Comparison of ENCODE assay signal across 11 mouse cellular contexts in the genomic region with DNA sequence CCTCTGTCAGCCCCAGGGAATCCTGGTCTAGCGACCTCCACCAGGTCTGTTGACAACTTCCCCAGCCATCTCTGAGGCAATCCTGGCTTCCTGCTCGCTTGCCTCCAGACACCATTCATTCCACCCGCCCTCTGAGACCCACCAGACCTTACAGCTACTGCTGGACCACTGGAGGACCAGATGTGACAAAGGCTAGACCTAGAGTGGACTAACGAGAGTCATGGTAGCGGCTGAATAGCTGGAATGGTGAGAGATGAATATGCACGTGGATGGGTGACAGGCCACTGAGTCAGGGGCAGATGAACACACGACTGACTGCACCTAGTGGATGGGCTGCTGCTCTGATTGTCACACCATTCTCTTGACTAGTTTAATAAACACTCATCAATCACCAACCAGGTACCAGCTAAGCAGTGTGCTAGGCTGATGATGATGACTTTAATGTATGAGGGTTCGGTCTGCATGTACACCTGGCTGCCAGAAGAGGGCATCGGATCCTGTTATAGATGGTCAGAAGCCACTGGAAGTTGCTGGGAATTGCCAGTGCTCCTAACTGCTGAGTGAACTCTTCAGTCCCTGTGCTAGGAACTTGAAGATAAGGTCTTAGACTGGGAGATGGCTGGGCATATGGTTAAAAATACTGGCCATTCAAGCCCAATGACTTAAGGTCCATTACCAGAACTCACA. TPM values are rescaled to one million over a fixed set of nuclear protein-coding genes. Genes with fewer than 3 reads are reported as not detected.
DNase-seq lines count a peak whose midpoint lies in the region; ATAC-seq and TF ChIP-seq lines count a peak whose summit lies in the region.
"Had no signal": no experiment of that assay in that cellular context is flagged by ENCODE, and none has a peak within 500 bp of the region (broad histone marks: within the 10 kb centered on the region; RNA-seq: fewer than 3 reads in every experiment).

No protein-coding gene starts in this region.

- DNase-seq in heart, adult 11 months, result peak; percentile 91
- no peak for DNase-seq in heart, adult 18-20 months
- DNase-seq in lung, embryonic 14.5 days, result peak; percentile 62
- DNase-seq in lung, postnatal 4 days, result no peak
- DNase-seq in NIH3T3 (ENCODE audit: low read depth), result peak; percentile 60
- DNase-seq in cerebellum, adult 18-20 months, result no peak
- DNase-seq in layer of hippocampus, postnatal 25 days (ENCODE audit: extremely low spot score in 1 of 2, low spot score in 1 of 2), result no peak
- DNase-seq: heart, postnatal 10 days had no signal

- ATAC-seq in lung, embryonic 14.5 days (ENCODE audit: insufficient read depth), result no peak
- ATAC-seq in megakaryocyte progenitor cell, adult 5-6 weeks (replicated peaks; ENCODE audit: poor library complexity), result peak; percentile 66

- H3K9ac ChIP-seq in lung, embryonic 14.5 days, result no peak overlapping the region
- H3K9ac ChIP-seq: forebrain, embryonic 12.5 days had no signal

- TF ChIP-seq CTCF in lung, embryonic 14.5 days (IDR thresholded peaks at IDR 0.05; ENCODE audit: low read depth), result peak; percentile 69

- H3K27ac ChIP-seq in lung, embryonic 14.5 days (ENCODE audit: low read depth), result no peak overlapping the region
- H3K27ac ChIP-seq: forebrain, embryonic 12.5 days; macrophage had no signal

- H3K4me1 ChIP-seq in lung, embryonic 14.5 days (ENCODE audit: insufficient read depth), result peaks cover 2% of the 10 kb centered on the region

- H3K27me3 ChIP-seq in lung, embryonic 14.5 days (ENCODE audit: insufficient read depth, low read length), result no peaks in the 10 kb centered on the region
- H3K27me3 ChIP-seq: forebrain, embryonic 12.5 days had no signal

- H3K4me3 ChIP-seq in lung, embryonic 14.5 days (ENCODE audit: low read depth, low read length), result no peak overlapping the region
- H3K4me3 ChIP-seq: forebrain, embryonic 12.5 days had no signal

- H3K9me3 ChIP-seq in lung, embryonic 14.5 days (ENCODE audit: low read depth, low read length), result no peaks in the 10 kb centered on the region
- H3K9me3 ChIP-seq: forebrain, embryonic 12.5 days had no signal

- peaks cover 19% of the 10 kb centered on the region for H3K36me3 ChIP-seq in lung, embryonic 14.5 days (ENCODE audit: insufficient read depth)
- H3K36me3 ChIP-seq: forebrain, embryonic 12.5 days had no signal

- WGBS in lung, embryonic 14.5 days, result 70% methylated on average over 9 of the region's 9 CpGs

- H3K4me2 ChIP-seq in lung, embryonic 14.5 days, result no peak overlapping the region
- H3K4me2 ChIP-seq: forebrain, embryonic 12.5 days had no signal

RNA-seq across cellular contexts. Expression of gene Arhgef17, which starts 29.3 kb away (rescaled TPM):
- total RNA-seq in heart, adult 18-20 months (2021), result 10 to 100 TPM; 23.6 to 24.8 TPM
- polyA plus RNA-seq in lung, embryonic 14.5 days (2014; fragmentation: Nextera tagmentation; extraction: Ambion mirVana), result 18.5 and 22.5 TPM in 2 replicates
- 0.12 and 0.44 TPM in 2 replicates for total RNA-seq in megakaryocyte progenitor cell, adult 5-6 weeks (2015)
- 0.08 TPM in 1 of 2 replicates, not detected in the other for total RNA-seq in megakaryocyte progenitor cell, adult 5-6 weeks (2017)
- 100 to 1,000 TPM; 140 to 146 TPM for total RNA-seq in layer of hippocampus, postnatal 25 days (2021)

RNA-seq across cellular contexts. Expression of gene Relt, which starts 39.3 kb away (rescaled TPM):
- total RNA-seq in heart, adult 18-20 months (2021), result 1 to 10 TPM; 4.5 to 5.4 TPM
- polyA plus RNA-seq in lung, embryonic 14.5 days (2014; fragmentation: Nextera tagmentation; extraction: Ambion mirVana), result 3.8 and 4.1 TPM in 2 replicates
- 8.2 and 9.0 TPM in 2 replicates for total RNA-seq in megakaryocyte progenitor cell, adult 5-6 weeks (2015)
- total RNA-seq in megakaryocyte progenitor cell, adult 5-6 weeks (2017), result 6.3 and 13.1 TPM in 2 replicates
- total RNA-seq in layer of hippocampus, postnatal 25 days (2021), result 10 to 100 TPM; 10.1 to 10.4 TPM

Comparison
In these comparisons a context has a peak if more than half of its experiments do, and no peak if none do; other contexts are left out.
1. DNase-seq: peak in heart, adult 11 months (single experiment), lung, embryonic 14.5 days (single experiment) and NIH3T3 (single experiment); none in heart, adult 18-20 months (0 of 2), lung, postnatal 4 days (0 of 2), cerebellum, adult 18-20 months (0 of 2) and layer of hippocampus, postnatal 25 days (0 of 2).
2. RNA of gene Arhgef17, which starts 29.3 kb away (total RNA-seq): 140 to 146 TPM in layer of hippocampus, postnatal 25 days and 23.6 to 24.8 TPM in heart, adult 18-20 months; 0.08 to 0.44 TPM in megakaryocyte progenitor cell, adult 5-6 weeks; every median in the first group is over 10 times any median in the second.